Mouse (Mus musculus) neural tube, embryonic 11.5 days (tissue): ENCODE data around the gene Ezh2. TPM values are rescaled to one million over a fixed set of nuclear protein-coding genes. Genes with fewer than 3 reads are reported as not detected.
A peak's percentile ranks its signal among the peaks of the same experiment; 100 is the strongest.
"Not testable (repeated sequence)": the region's sequence is repeated elsewhere in the genome, so short reads cannot be mapped to it uniquely, and the experiment has no call there.

Experiments
- ATAC-seq: fragments of 200-750 bp; cut with Nextera tagmentation; 2 replicates; pipeline ENCODE4 v1.8.0; 2017; ENCODE audit warnings: moderate number of reproducible peaks, mild to moderate bottlenecking, moderate TSS enrichment, moderate library complexity; ENCODE audit not compliant: insufficient read depth, low FRiP score, low TSS enrichment
- DNase-seq: peaks from one replicate; pipeline ENCODE4 v3.0.0-alpha.2; 2015; ENCODE audit warnings: low spot score
- H3K27ac ChIP-seq: fragments of 300-500 bp; sonication (generic); 2 replicates; pipeline ENCODE4 v1.5.1; 2014; ENCODE audit warnings: low read depth, mild to moderate bottlenecking, low read length
- H3K27me3 ChIP-seq: fragments of 300-500 bp; sonication (generic); 2 replicates; pipeline ENCODE4 v1.6.1; 2014; ENCODE audit warnings: mild to moderate bottlenecking, low read length, mixed read lengths; ENCODE audit not compliant: control insufficient read depth, insufficient read depth
- H3K36me3 ChIP-seq: fragments of 300-500 bp; sonication (generic); 2 replicates; pipeline ENCODE4 v1.6.1; 2014; ENCODE audit warnings: mild to moderate bottlenecking, low read length, moderate library complexity, mixed read lengths; ENCODE audit not compliant: control insufficient read depth, insufficient read depth
- H3K4me1 ChIP-seq: fragments of 300-500 bp; sonication (generic); 2 replicates; pipeline ENCODE4 v1.6.1; 2014; ENCODE audit warnings: low read length, mixed read lengths; ENCODE audit not compliant: control insufficient read depth, insufficient read depth
- H3K4me2 ChIP-seq: fragments of 300-500 bp; sonication (generic); 2 replicates; pipeline ENCODE4 v1.6.1; 2014; ENCODE audit warnings: low read depth, mild to moderate bottlenecking, moderate library complexity
- H3K4me3 ChIP-seq: fragments of 300-500 bp; sonication (generic); 2 replicates; pipeline ENCODE4 v1.5.1; 2014; ENCODE audit warnings: low read depth, low read length
- H3K9ac ChIP-seq: fragments of 300-500 bp; sonication (generic); 2 replicates; pipeline ENCODE4 v1.6.1; 2014; ENCODE audit warnings: mild to moderate bottlenecking, low read length
- H3K9me3 ChIP-seq: fragments of 300-500 bp; sonication (generic); 2 replicates; pipeline ENCODE4 v1.6.1; 2016; ENCODE audit warnings: low read length; ENCODE audit not compliant: control insufficient read depth
- WGBS: fragments of 180-500 bp; shearing (Covaris S2); extraction: QIAGEN DNeasy Blood & Tissue Kit; methylation state at CpG from one replicate; pipeline ENCODE4 v1.1.7; 2014; 5-methylcytosine and 5-hydroxymethylcytosine counted together
- polyA plus RNA-seq: library from polyadenylated mRNA; unstranded; fragments of >200 nt; fragmentation: Nextera tagmentation; extraction: Ambion mirVana; gene quantifications from 2 replicates; pipeline ENCODE4 v1.2.1, GENCODE M21; 2014

Ezh2 gene
- polyA plus RNA-seq, result 155 and 168 TPM in 2 replicates

DNA sequence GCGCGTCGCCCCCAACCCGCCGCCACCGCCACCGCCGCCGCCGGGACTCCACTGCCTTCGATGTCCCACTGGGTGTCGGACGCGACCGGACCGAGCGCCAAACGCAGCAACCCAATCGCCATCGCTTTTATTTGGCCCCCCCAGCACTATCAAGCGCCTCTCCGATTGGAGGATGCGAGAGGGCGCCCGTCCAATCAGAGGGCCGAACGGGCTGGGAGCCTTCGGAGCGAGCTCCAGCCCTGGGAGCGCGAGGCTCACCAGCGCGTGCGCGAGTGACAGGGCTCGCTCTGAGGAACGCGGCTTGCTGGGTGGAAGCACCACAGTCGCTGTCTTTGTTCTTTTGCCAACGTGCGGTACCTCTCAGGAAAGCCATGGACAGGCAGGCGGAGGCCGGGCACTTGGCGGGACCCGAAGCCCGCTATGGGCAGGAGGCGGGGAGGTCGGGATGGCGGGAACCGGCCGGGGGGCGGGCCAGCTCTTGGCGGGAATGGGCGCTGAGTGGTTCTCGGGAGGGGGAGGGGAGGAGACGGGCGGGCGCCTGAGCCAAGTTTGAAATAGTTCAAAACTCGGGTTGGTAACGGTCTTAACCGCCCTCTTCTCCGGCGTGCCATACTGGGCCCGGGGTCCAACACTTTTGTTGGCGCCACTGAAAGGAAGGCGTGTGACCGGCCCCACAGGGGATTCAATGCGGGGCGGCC, at the start of gene Ezh2:
Gene Ezh2, minus strand, starts transcription at position 416 of the 698 bp plus-strand sequence.
- WGBS, result under 1% methylated on average over 63 of the region's 69 CpGs

DNA sequence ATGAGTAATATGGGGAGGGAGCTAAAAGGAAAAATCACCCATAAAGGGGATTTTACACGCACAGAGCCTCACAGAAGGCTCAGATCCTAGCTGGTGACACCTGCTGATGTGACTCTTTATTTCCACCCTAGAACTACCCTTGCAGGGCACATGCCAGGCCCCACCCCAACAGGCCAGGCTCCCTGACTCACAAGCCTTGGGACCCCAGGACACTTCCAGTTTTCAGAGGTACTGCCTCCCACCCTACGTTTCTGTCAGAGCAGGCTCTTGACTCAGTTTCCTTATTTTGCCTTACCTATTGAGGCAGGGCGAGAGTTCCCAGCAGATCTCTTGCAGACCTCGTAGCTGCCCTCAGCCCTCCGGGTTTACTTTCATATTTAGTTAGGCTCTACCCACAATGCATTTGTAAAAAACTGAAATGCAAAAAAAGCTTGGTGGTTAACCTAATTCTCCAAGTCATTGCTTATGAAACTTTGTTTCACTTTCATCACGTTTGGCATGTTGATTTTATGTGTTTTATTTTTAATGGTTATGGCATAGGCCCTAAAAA, 41.5 kb upstream of the Ezh2 start:
- Histone ChIP-seq H3K27ac (no peak overlapping the region), H3K9ac (no peak overlapping the region), H3K4me1 (no peaks in the 10 kb centered on the region), H3K4me2 (no peak overlapping the region), H3K9me3 (no peaks in the 10 kb centered on the region), H3K36me3 (no peaks in the 10 kb centered on the region), H3K27me3 (no peaks in the 10 kb centered on the region), H3K4me3 (no peak overlapping the region)
- WGBS, result 74% methylated on average over 6 of the region's 6 CpGs
- DNase-seq (no peak), ATAC-seq (no peak)

More for the DNA sequence above, at the start of gene Ezh2:
- no peaks in the 10 kb centered on the region for H3K36me3 ChIP-seq
- ATAC-seq (peak; percentile 98), DNase-seq (peak; percentile 98)
- H3K27me3 ChIP-seq, result no peaks in the 10 kb centered on the region
- H3K4me1 ChIP-seq, result peaks cover 3% of the 10 kb centered on the region; the same call in 1 of the 2 replicates
- H3K4me2 ChIP-seq, result peak within 1 kb of the TSS; percentile 66
- H3K9me3 ChIP-seq, result no peaks in the 10 kb centered on the region
- peak within 1 kb of the TSS; percentile 99 for H3K27ac ChIP-seq
- peak within 1 kb of the TSS; percentile 97 for H3K4me3 ChIP-seq
- peak within 1 kb of the TSS; percentile 100 for H3K9ac ChIP-seq

DNA sequence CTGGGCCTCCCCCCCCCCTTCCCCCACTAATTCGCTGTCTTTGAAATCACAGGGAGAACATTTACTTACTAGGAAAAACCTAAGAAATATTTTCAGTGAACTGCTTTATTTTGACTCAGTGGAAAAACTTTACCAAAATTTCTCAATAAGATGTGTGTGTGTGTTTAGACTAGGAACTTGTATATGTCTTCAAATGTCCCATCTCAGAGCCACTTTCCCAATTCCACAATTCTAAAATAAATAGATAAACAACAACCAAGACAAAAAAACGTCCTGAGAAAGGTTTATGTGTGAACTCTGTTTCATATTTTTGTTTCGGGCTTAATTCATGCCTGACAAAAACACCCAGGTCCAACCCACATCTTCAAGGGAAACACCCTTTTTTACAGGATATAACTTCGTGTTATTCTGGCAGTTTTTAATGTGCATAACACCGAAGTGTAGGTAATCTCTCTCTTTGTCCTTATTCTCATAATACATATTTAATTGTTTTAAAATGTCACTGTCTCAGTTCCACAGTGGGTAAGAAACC, 40.9 kb upstream of the Ezh2 start:
- no peak overlapping the region for H3K4me3 ChIP-seq
- H3K27me3 ChIP-seq, result no peaks in the 10 kb centered on the region
- DNase-seq (no peak), ATAC-seq (no peak)
- H3K27ac ChIP-seq, result no peak overlapping the region
- no peak overlapping the region for H3K4me2 ChIP-seq
- H3K36me3 ChIP-seq, result no peaks in the 10 kb centered on the region
- H3K9ac ChIP-seq, result no peak overlapping the region
- H3K4me1 ChIP-seq, result no peaks in the 10 kb centered on the region
- H3K9me3 ChIP-seq, result no peaks in the 10 kb centered on the region
- 77% methylated on average over 5 of the region's 5 CpGs for WGBS

DNA sequence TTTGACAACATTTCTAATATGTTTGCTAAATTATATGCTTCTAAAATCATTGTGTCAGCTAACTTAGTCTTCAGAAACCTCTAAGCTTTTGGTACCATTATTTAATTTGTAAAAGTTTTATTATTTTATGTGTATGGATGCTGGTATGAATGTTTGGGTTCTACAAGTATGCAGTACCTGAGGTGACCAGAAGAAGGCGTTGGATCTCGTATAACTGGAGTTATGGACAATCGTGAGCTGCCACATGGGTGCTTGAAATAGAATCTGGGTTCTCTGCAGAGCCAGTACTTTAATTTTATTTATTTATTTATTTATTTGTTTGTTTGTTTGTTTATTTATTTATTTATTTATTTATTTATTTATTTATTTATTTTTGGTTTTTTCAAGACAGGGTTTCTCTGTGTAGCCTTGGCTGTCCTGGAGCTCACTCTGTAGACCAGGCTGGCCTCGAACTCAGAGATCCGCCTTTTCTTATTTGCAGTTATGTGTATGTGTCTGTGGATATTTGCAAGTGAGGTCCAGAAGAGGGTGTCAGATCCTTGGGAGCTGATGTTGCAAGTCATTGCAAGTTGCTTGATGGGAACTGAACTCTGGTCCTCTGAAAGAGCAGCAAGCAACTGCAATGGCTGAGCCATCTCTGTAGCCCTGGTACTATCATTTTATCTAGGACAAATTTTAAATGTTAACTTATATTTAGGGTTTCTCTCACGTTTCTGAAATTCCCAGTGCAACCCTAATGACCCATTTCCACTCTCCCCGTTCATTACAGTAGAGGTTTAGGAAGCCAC, 40.3 kb upstream of the Ezh2 start:
- Histone ChIP-seq H3K9ac (no peak overlapping the region), H3K36me3 (no peaks in the 10 kb centered on the region), H3K4me1 (no peaks in the 10 kb centered on the region), H3K27ac (no peak overlapping the region), H3K4me3 (no peak overlapping the region), H3K27me3 (no peaks in the 10 kb centered on the region), H3K4me2 (no peak overlapping the region), H3K9me3 (no peaks in the 10 kb centered on the region)
- DNase-seq, result no peak
- WGBS, result 71% methylated on average over 7 of the region's 7 CpGs
- ATAC-seq, result no peak

DNA sequence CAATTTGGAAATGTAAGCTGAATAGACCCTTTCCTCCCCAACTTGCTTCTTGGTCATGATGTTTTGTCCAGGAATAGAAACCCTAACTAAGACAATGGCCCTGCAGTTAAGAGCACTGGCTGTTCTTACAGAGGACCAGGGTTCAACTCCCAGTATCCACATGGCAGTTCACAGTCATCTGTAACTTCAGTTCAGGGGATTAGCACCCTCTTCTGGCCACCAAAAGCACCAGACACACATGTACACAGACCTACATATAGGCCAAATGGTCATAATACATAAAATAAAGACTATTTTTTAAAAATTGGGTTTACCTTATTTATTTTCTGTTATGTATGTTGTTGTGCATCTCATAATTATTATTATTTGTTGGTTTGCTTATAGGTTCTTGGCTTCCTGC, 38.3 kb upstream of the Ezh2 start:
- Histone ChIP-seq H3K4me2 (no peak overlapping the region), H3K9ac (no peak overlapping the region), H3K27me3 (no peaks in the 10 kb centered on the region), H3K9me3 (no peaks in the 10 kb centered on the region), H3K4me1 (no peaks in the 10 kb centered on the region), H3K36me3 (no peaks in the 10 kb centered on the region), H3K4me3 (no peak overlapping the region), H3K27ac (no peak overlapping the region)
- DNase-seq, result no peak
- no peak for ATAC-seq

DNA sequence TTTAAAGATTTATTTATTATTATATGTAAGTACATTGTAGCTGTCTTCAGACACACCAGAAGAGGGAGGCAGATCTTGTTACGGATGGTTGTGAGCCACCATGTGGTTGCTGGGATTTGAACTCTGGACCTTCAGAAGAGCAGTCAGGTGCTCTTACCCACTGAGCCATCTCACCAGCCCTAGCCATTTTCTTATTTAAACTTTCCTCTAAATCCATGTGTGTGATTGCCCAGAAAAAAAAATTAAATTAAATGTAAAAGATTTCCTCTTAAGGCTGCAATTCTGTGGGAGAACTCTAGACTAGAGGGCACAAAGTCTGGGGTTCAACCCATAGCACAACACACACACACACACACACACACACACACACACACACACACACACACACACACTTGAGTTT, 34.9 kb upstream of the Ezh2 start:
- not testable (repeated sequence) for DNase-seq, H3K27ac ChIP-seq, H3K9ac ChIP-seq, H3K4me2 ChIP-seq, H3K9me3 ChIP-seq, H3K27me3 ChIP-seq, H3K4me1 ChIP-seq, H3K4me3 ChIP-seq, ATAC-seq, H3K36me3 ChIP-seq
- no CpG with 5 or more reads among the region's 1 CpGs for WGBS

DNA sequence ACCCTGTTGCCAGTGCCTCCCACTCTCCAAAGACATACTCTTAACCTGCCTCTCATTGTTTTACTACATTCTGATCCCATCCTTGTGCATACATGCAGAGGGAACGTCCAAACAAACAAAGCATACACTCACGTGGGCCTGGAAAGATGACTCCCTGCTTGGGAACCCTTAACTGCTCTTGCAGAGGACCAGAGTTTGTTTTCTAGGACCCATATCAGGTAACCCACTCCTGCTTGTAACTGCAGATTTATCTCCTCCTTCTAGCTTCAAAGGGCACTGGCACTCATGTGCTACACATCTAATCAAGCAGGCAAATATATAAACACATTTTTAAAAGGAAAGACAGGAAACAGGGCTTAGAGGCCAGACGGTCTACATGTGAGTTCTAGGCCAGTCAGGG, 32.8 kb upstream of the Ezh2 start:
- Histone ChIP-seq H3K9me3 (no peaks in the 10 kb centered on the region), H3K36me3 (no peaks in the 10 kb centered on the region), H3K4me1 (no peaks in the 10 kb centered on the region), H3K4me3 (no peak overlapping the region), H3K27me3 (no peaks in the 10 kb centered on the region), H3K27ac (no peak overlapping the region), H3K4me2 (no peak overlapping the region), H3K9ac (no peak overlapping the region)
- ATAC-seq (no peak), DNase-seq (no peak)
- WGBS, result 61% methylated on average over 3 of the region's 3 CpGs

DNA sequence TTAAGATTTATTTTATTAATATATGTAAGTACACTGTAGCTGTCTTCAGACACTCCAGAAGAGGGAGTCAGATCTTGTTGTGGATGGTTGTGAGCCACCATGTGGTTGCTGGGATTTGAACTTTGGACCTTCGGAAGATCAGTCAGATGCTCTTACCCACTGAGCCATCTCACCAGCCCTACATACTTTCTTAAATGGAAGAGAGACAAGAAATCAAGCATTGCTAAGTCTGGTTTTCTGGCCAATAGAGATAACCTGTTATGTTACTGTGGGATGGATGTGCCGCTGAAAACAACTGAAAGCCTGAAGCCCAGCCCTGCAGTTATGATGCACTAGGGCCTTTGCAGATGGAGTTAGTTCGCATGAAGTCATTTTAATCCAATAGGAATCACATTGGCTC, 31.8 kb upstream of the Ezh2 start:
- H3K4me1 ChIP-seq, H3K9ac ChIP-seq, H3K36me3 ChIP-seq, H3K27me3 ChIP-seq, H3K4me2 ChIP-seq, ATAC-seq, H3K4me3 ChIP-seq, H3K9me3 ChIP-seq, H3K27ac ChIP-seq, DNase-seq: not testable (repeated sequence)
- WGBS, result 91% methylated on average over 3 of the region's 3 CpGs
